Mouse (Mus musculus) frontal cortex, adult (tissue): ENCODE results near the gene Ttpal.

Source experiments
- ATAC-seq: cut with Nextera tagmentation; 2 replicates; pipeline ENCODE4 v1.9.2; 2017; ENCODE audit warnings: mild to moderate bottlenecking, moderate library complexity, mixed read lengths; ENCODE audit not compliant: low TSS enrichment

Ttpal gene

GRCm38 (mm10) chr2:163592084-163592483 is 10.0 kb upstream of the Ttpal start:
- ATAC-seq, result no peak

- ATAC-seq, result no peak
Observed at GRCm38 (mm10) chr2:163593636-163594282, 8.4 kb upstream of the Ttpal start.

GRCm38 (mm10) chr2:163595119-163595518 is 7.0 kb upstream of the Ttpal start:
- ATAC-seq, result no peak

- no peak for ATAC-seq
Observed at GRCm38 (mm10) chr2:163596057-163596872, 5.8 kb upstream of the Ttpal start.

- ATAC-seq, result no peak
Observed at GRCm38 (mm10) chr2:163596873-163597155, 5.3 kb upstream of the Ttpal start.

- no peak for ATAC-seq
Observed at GRCm38 (mm10) chr2:163597661-163598060, 4.5 kb upstream of the Ttpal start.

- ATAC-seq, result no peak
Observed at GRCm38 (mm10) chr2:163599226-163599625, 2.9 kb upstream of the Ttpal start.

GRCm38 (mm10) chr2:163601066-163601465 is 1.0 kb upstream of the Ttpal start:
- peak; percentile 45 for ATAC-seq

GRCm38 (mm10) chr2:163601712-163602100 is 408 bp upstream of the Ttpal start:
- no peak for ATAC-seq

GRCm38 (mm10) chr2:163606161-163606560 is 4.0 kb downstream of the Ttpal start:
- ATAC-seq, result no peak

GRCm38 (mm10) chr2:163608008-163608407 is 5.9 kb downstream of the Ttpal start:
- peak; percentile 36; the same call in 1 of the 2 replicates for ATAC-seq

- ATAC-seq, result 0 out of 2 replicates have a peak, but pooled peaks have one; percentile 4
Observed at GRCm38 (mm10) chr2:163609281-163609975, 7.3 kb downstream of the Ttpal start.

- no peak for ATAC-seq
Observed at GRCm38 (mm10) chr2:163611176-163611575, 9.1 kb downstream of the Ttpal start.

- no peak for ATAC-seq
Observed at GRCm38 (mm10) chr2:163613206-163613605, 11.1 kb downstream of the Ttpal start.

- no peak for ATAC-seq
Observed at GRCm38 (mm10) chr2:163613990-163614389, 11.9 kb downstream of the Ttpal start.

- no peak for ATAC-seq
Observed at GRCm38 (mm10) chr2:163615401-163615800, 13.3 kb downstream of the Ttpal start.

GRCm38 (mm10) chr2:163615906-163616651 is 14.0 kb downstream of the Ttpal start:
- ATAC-seq, result peak; percentile 74

- peak; percentile 5; the same call in 1 of the 2 replicates for ATAC-seq
Observed at GRCm38 (mm10) chr2:163616652-163617227, 14.6 kb downstream of the Ttpal start.

GRCm38 (mm10) chr2:163617232-163617863 is 15.2 kb downstream of the Ttpal start:
- ATAC-seq, result no peak

- ATAC-seq, result no peak
Observed at GRCm38 (mm10) chr2:163617874-163618273, 15.8 kb downstream of the Ttpal start.

- no peak for ATAC-seq
Observed at GRCm38 (mm10) chr2:163620451-163620850, 18.3 kb downstream of the Ttpal start.
